Mouse (Mus musculus): ENCODE results near the gene Ndufb2.

The Ndufb2 gene

DNA sequence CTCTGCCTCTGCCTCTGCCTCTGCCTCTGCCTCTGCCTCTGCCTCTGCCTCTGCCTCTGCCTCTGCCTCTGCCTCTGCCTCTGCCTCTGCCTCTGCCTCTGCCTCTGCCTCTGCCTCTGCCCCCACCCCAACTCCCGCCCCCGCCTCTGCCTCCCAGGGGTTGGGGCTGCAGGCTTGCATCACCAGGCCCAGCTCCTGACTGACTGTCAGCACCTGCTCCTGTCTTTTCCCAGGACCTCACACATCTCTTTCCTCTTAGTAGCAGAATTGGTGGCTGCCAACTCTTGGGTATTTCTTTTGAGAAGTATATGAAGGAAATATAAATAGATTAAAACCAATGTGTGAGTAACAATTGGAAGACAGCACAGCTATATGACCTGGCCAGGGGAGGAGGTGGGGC is 11.8 kb upstream of the Ndufb2 start:
- no peak for DNase-seq (ENCODE audit: low spot score in 2 of 2)

DNA sequence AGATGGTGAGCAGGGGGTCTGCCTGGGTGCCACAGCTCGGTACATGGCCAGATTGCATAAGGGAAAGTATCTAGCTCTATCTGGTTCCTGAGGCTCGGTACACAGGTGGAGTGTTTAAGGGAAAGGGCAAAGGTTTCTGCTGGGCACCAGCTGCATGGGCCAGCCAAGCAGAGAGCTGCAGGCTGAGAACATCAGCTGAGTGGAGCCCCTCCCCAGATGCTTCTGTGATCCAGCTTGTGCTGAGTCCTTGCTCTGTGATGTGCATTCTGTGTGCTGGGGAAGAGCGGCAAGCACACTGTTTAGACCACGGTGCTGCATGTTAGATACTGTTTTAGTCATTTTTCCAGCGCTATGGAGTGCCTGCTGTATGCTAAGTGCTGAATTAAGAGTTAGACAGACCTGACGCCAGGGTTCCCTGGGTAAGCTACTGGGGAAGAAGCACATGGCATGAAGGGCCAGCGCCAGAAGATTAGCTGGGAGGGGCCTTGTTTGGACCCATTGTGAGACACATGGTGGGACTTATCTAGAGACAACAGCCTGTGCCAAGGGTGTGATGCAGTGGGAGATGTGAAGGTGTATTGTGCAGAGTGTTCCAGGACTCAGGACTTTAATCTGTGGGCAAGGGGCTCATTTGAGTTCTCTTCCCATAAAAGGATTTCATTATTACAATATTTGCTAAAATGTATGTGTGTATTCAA is 11.1 kb upstream of the Ndufb2 start:
- DNase-seq (ENCODE audit: low spot score in 2 of 2), result no peak

DNA sequence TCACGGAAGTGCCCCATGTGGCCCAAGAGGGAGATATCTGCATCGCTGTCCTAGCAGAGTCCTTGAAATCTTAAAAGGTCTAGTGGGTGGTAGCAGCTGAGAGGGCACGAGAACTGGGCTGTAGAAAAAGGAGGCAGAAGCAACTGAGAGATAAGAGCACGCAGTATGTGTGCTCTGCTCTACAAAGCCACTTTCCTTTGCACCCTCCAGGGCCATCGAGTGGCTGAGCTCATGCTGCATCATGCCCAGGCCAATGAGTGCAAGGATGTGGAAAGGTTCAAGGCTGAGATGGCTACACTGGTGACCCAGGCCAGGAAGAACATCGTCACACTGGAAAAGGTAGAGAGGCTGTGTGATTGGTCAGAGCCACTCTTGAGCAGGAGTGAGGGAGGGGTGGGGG is 6.9 kb upstream of the Ndufb2 start, which contains the start of gene Gm42420:
Gm42420 (plus strand) TSS at position 237 of the 400 bp plus-strand sequence.
- no peak for DNase-seq (ENCODE audit: low spot score in 2 of 2)

- DNase-seq (ENCODE audit: low spot score in 2 of 2), result no peak
These were observed 893 bp upstream of the Ndufb2 start for GRCm38 (mm10) chr6:39591481-39591880.

GRCm38 (mm10) chr6:39600851-39601250 is 8.5 kb downstream of the Ndufb2 start:
- DNase-seq (ENCODE audit: low spot score in 2 of 2), result no peak

- no peak for DNase-seq (ENCODE audit: low spot score in 2 of 2)
These were observed 9.5 kb downstream of the Ndufb2 start for GRCm38 (mm10) chr6:39601828-39602227.

DNA sequence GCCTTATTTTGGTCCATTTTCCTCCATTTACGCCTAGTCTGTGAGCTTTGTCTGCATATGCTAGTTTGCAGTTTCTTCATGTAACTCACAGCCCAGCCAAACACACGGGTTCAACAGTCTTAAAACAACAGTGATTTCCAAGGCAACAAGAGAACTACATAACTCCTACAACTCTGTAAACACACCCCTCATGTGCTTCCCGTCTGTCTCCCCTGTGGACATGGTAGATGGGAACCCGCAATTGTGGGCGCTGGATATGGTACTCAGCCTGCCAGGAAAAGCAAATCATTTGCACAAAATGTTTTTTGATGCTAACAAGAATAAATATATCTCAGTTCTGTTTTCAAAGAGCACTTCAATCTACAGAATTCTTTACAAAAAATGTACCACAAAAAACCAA is 12.2 kb downstream of the Ndufb2 start:
- DNase-seq (ENCODE audit: low spot score in 2 of 2), result peak in 1 of 2 experiments; percentile 32

- DNase-seq (ENCODE audit: low spot score in 2 of 2), result no peak
These were observed 13.7 kb downstream of the Ndufb2 start for GRCm38 (mm10) chr6:39606056-39606455.

GRCm38 (mm10) chr6:39606862-39607261 is 14.5 kb downstream of the Ndufb2 start:
- DNase-seq (ENCODE audit: low spot score in 2 of 2), result no peak

DNA sequence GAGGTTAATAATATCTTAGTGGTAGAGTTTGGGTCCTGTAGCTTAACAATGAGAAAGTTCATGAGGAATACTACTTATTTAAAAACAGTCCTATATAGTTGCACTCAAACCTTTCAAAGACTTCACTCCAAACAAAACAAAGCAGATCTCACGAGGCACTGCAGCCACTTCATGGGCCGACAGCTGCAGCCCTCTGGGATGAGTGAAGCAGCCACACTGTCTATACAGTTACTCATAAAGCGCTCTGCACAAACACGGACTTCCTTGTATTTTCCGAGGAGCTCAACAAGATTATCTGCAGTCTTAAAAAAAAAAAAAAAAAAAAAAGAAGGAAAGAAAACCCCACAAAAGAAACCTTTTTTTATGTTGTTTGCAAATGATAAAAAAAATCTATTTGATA is 15.0 kb downstream of the Ndufb2 start:
- no peak for DNase-seq (ENCODE audit: low spot score in 2 of 2)

GRCm38 (mm10) chr6:39610207-39610606 is 17.8 kb downstream of the Ndufb2 start:
- DNase-seq (ENCODE audit: low spot score in 2 of 2), result no peak

- no peak for DNase-seq (ENCODE audit: low spot score in 2 of 2)
These were observed 18.9 kb downstream of the Ndufb2 start for GRCm38 (mm10) chr6:39611296-39611695.
